Mouse (Mus musculus) midbrain, embryonic 14.5 days (tissue): ENCODE data around the gene Cacnb2. TPM values are rescaled to one million over a fixed set of nuclear protein-coding genes. Genes with fewer than 3 reads are reported as not detected.

ENCODE experiments used
- ATAC-seq: fragments of 200-750 bp; cut with Nextera tagmentation; 2 replicates; pipeline ENCODE4 v1.8.0; 2017; ENCODE audit warnings: moderate number of reproducible peaks, moderate library complexity; ENCODE audit not compliant: low FRiP score, low TSS enrichment
- DNase-seq: peaks from one replicate; pipeline ENCODE4 v3.0.0-alpha.2; 2015
- H3K27ac ChIP-seq: fragments of 300-500 bp; sonication (generic); replicated peaks from 2 replicates; pipeline ENCODE4 v1.5.1; 2014; ENCODE audit warnings: mild to moderate bottlenecking, low read depth, low read length, moderate library complexity
- H3K27me3 ChIP-seq: fragments of 300-500 bp; sonication (generic); 2 replicates; pipeline ENCODE4 v1.6.1; 2014; ENCODE audit warnings: low read length, control low read depth, mixed read lengths; ENCODE audit not compliant: control insufficient read depth, insufficient read depth
- H3K36me3 ChIP-seq: fragments of 300-500 bp; sonication (generic); 2 replicates; pipeline ENCODE4 v1.6.1; 2014; ENCODE audit warnings: low read length, control low read depth; ENCODE audit not compliant: control insufficient read depth, insufficient read depth
- H3K4me1 ChIP-seq: fragments of 300-500 bp; sonication (generic); 2 replicates; pipeline ENCODE4 v1.6.1; 2014; ENCODE audit warnings: mild to moderate bottlenecking, antibody characterized with exemption, low read length, control low read depth; ENCODE audit not compliant: control insufficient read depth, insufficient read depth
- H3K4me2 ChIP-seq: fragments of 300-500 bp; sonication (generic); 2 replicates; pipeline ENCODE4 v1.6.1; 2014; ENCODE audit warnings: mild to moderate bottlenecking, low read length, moderate library complexity
- H3K4me3 ChIP-seq: fragments of 300-500 bp; sonication (generic); replicated peaks from 2 replicates; pipeline ENCODE4 v1.5.1; 2014; ENCODE audit warnings: low read depth, low read length
- H3K9ac ChIP-seq: fragments of 300-500 bp; sonication (generic); replicated peaks from 2 replicates; pipeline ENCODE4 v1.6.1; 2014; ENCODE audit warnings: mild to moderate bottlenecking, low read length, moderate library complexity
- H3K9me3 ChIP-seq: fragments of 300-500 bp; sonication (generic); 2 replicates; pipeline ENCODE4 v1.6.1; 2016; ENCODE audit warnings: low read length, control low read depth, mixed read lengths; ENCODE audit not compliant: control insufficient read depth
- WGBS: fragments of 180-500 bp; shearing (Covaris S2); extraction: QIAGEN DNeasy Blood & Tissue Kit; methylation state at CpG from one replicate; pipeline ENCODE4 v1.1.7; 2014; 5-methylcytosine and 5-hydroxymethylcytosine counted together
- polyA plus RNA-seq: library from polyadenylated mRNA; unstranded; fragments of >200 nt; fragmentation: Nextera tagmentation; extraction: Ambion mirVana; gene quantifications from 2 replicates; pipeline ENCODE4 v1.2.1, GENCODE M21; 2014

Cacnb2 gene
- polyA plus RNA-seq, 1 experiment from 2014 or later: 5.9 TPM

GRCm38 (mm10) chr2:14960963-14961488 is 358.1 kb downstream of the Cacnb2 start:
- no peak overlapping the region for H3K27ac ChIP-seq
- 87% methylated on average over 1 of the region's 1 CpGs for WGBS
- DNase-seq (no peak), ATAC-seq (no peak)
- H3K9me3 ChIP-seq: no peaks in the 10 kb centered on the region
- H3K36me3 ChIP-seq: no peaks in the 10 kb centered on the region
- H3K4me1 ChIP-seq: no peaks in the 10 kb centered on the region
- H3K9ac ChIP-seq: no peak overlapping the region
- H3K27me3 ChIP-seq: no peaks in the 10 kb centered on the region
- no peak overlapping the region for H3K4me2 ChIP-seq
- no peak overlapping the region for H3K4me3 ChIP-seq

GRCm38 (mm10) chr2:14961493-14961892 is 358.6 kb downstream of the Cacnb2 start:
- no peaks in the 10 kb centered on the region for H3K36me3 ChIP-seq
- H3K27ac ChIP-seq: no peak overlapping the region
- no peak overlapping the region for H3K9ac ChIP-seq
- H3K4me3 ChIP-seq: no peak overlapping the region
- no peak for DNase-seq
- H3K27me3 ChIP-seq: no peaks in the 10 kb centered on the region
- no peak for ATAC-seq
- no peaks in the 10 kb centered on the region for H3K9me3 ChIP-seq
- H3K4me1 ChIP-seq: no peaks in the 10 kb centered on the region
- H3K4me2 ChIP-seq: no peak overlapping the region
- 90% methylated on average over 2 of the region's 2 CpGs for WGBS

GRCm38 (mm10) chr2:14984029-14984428 is 381.1 kb downstream of the Cacnb2 start:
- WGBS: 89% methylated on average over 11 of the region's 11 CpGs
- Histone ChIP-seq H3K4me2 (no peak overlapping the region), H3K4me3 (no peak overlapping the region), H3K4me1 (no peaks in the 10 kb centered on the region), H3K9me3 (no peaks in the 10 kb centered on the region), H3K27me3 (no peaks in the 10 kb centered on the region), H3K36me3 (0 out of 2 replicates have a peak, but pooled peaks cover 13% of the 10 kb centered on the region), H3K9ac (no peak overlapping the region), H3K27ac (no peak overlapping the region)
- DNase-seq: no peak
- no peak for ATAC-seq

- no peaks in the 10 kb centered on the region for H3K4me1 ChIP-seq
- ATAC-seq: no peak
These were observed 385.6 kb downstream of the Cacnb2 start for GRCm38 (mm10) chr2:14988451-14988850.

GRCm38 (mm10) chr2:14989350-14989749 is 386.5 kb downstream of the Cacnb2 start:
- ATAC-seq: no peak
- no peaks in the 10 kb centered on the region for H3K4me1 ChIP-seq
- no peak for DNase-seq
- H3K9ac ChIP-seq: no peak overlapping the region
- no peak overlapping the region for H3K4me2 ChIP-seq
- H3K4me3 ChIP-seq: no peak overlapping the region
- no peaks in the 10 kb centered on the region for H3K9me3 ChIP-seq
- H3K27me3 ChIP-seq: no peaks in the 10 kb centered on the region
- 0 out of 2 replicates have a peak, but pooled peaks cover 9% of the 10 kb centered on the region for H3K36me3 ChIP-seq
- 91% methylated on average over 4 of the region's 4 CpGs for WGBS
- H3K27ac ChIP-seq: no peak overlapping the region

More at GRCm38 (mm10) chr2:14988451-14988850, 385.6 kb downstream of the Cacnb2 start:
- Histone ChIP-seq H3K4me3 (no peak overlapping the region), H3K27ac (no peak overlapping the region), H3K9ac (no peak overlapping the region), H3K4me2 (no peak overlapping the region), H3K9me3 (no peaks in the 10 kb centered on the region), H3K36me3 (0 out of 2 replicates have a peak, but pooled peaks cover 13% of the 10 kb centered on the region), H3K27me3 (no peaks in the 10 kb centered on the region)
- 93% methylated on average over 4 of the region's 4 CpGs for WGBS
- no peak for DNase-seq

GRCm38 (mm10) chr2:14992531-14992930 is 389.6 kb downstream of the Cacnb2 start:
- H3K9me3 ChIP-seq: no peaks in the 10 kb centered on the region
- no peaks in the 10 kb centered on the region for H3K27me3 ChIP-seq
- no peak overlapping the region for H3K4me2 ChIP-seq
- H3K4me1 ChIP-seq: no peaks in the 10 kb centered on the region
- no peak overlapping the region for H3K4me3 ChIP-seq
- no peak overlapping the region for H3K27ac ChIP-seq
- 90% methylated on average over 4 of the region's 4 CpGs for WGBS
- no peak overlapping the region for H3K9ac ChIP-seq
- ATAC-seq (no peak), DNase-seq (no peak)
- H3K36me3 ChIP-seq: peaks cover 12% of the 10 kb centered on the region; the same call in 1 of the 2 replicates

GRCm38 (mm10) chr2:14996036-14996435 is 393.1 kb downstream of the Cacnb2 start:
- ATAC-seq (no peak), DNase-seq (no peak)
- no peak overlapping the region for H3K4me3 ChIP-seq
- H3K4me2 ChIP-seq: no peak overlapping the region
- H3K36me3 ChIP-seq: peaks cover 14% of the 10 kb centered on the region
- H3K4me1 ChIP-seq: no peaks in the 10 kb centered on the region
- no peaks in the 10 kb centered on the region for H3K9me3 ChIP-seq
- WGBS: 66% methylated on average over 4 of the region's 4 CpGs
- H3K27me3 ChIP-seq: no peaks in the 10 kb centered on the region
- H3K27ac ChIP-seq: no peak overlapping the region
- no peak overlapping the region for H3K9ac ChIP-seq

GRCm38 (mm10) chr2:14997836-14998235 is 394.9 kb downstream of the Cacnb2 start:
- Histone ChIP-seq H3K9me3 (no peaks in the 10 kb centered on the region), H3K9ac (no peak overlapping the region), H3K27me3 (no peaks in the 10 kb centered on the region), H3K4me2 (no peak overlapping the region), H3K4me1 (no peaks in the 10 kb centered on the region), H3K4me3 (no peak overlapping the region), H3K36me3 (peaks cover 14% of the 10 kb centered on the region), H3K27ac (no peak overlapping the region)
- 88% methylated on average over 5 of the region's 5 CpGs for WGBS
- ATAC-seq (no peak), DNase-seq (no peak)

GRCm38 (mm10) chr2:15007531-15007930 is 404.6 kb downstream of the Cacnb2 start:
- no peak overlapping the region for H3K27ac ChIP-seq
- DNase-seq: no peak
- H3K27me3 ChIP-seq: no peaks in the 10 kb centered on the region
- 0 out of 2 replicates have a peak, but pooled peaks cover 3% of the 10 kb centered on the region for H3K36me3 ChIP-seq
- no peak overlapping the region for H3K4me2 ChIP-seq
- no peaks in the 10 kb centered on the region for H3K4me1 ChIP-seq
- no peak overlapping the region for H3K4me3 ChIP-seq
- no peaks in the 10 kb centered on the region for H3K9me3 ChIP-seq
- 83% methylated on average over 3 of the region's 3 CpGs for WGBS
- ATAC-seq: no peak
- no peak overlapping the region for H3K9ac ChIP-seq
